ENCODE assay signal across 15 mouse cellular contexts in genomic region chr11:23114636-23115035, GRCm38 (mm10).
DNase-seq lines count a peak whose midpoint lies in the region; ATAC-seq and TF ChIP-seq lines count a peak whose summit lies in the region.
"Had no signal": no experiment of that assay in that cellular context is flagged by ENCODE, and none has a peak within 500 bp of the region (broad histone marks: within the 10 kb centered on the region; RNA-seq: fewer than 3 reads in every experiment).

No protein-coding gene starts in this region.

- no peak for TF ChIP-seq CTCF in heart, postnatal 0 days (IDR thresholded peaks at IDR 0.05; ENCODE audit: low read depth)

- intact Hi-C loops in heart, postnatal 14 days (cut with DNase I): no loop called here
- intact Hi-C loops in gastrocnemius, postnatal 14 days (cut with DNase I; ENCODE audit: low total_unique reads): no loop called here

- no peak overlapping the region for H3K9ac ChIP-seq in heart, postnatal 0 days (replicated peaks; ENCODE audit: low read depth, low read length)
- H3K9ac ChIP-seq: embryonic facial prominence, embryonic 12.5 days; lung, embryonic 14.5 days; midbrain, embryonic 13.5 days had no signal

- H3K4me1 ChIP-seq in heart, postnatal 0 days (ENCODE audit: control insufficient read depth, insufficient read depth): no peaks in the 10 kb centered on the region
- H3K4me1 ChIP-seq: embryonic facial prominence, embryonic 12.5 days; midbrain, embryonic 13.5 days had no signal

- no peak for DNase-seq in heart, postnatal 0 days (ENCODE audit: low spot score)
- no peak for DNase-seq in heart, postnatal 14 days
- DNase-seq in cerebellum, postnatal 25 days: peak; percentile 29 to 52
- DNase-seq in gastrocnemius, postnatal 14 days: peak; percentile 46
- peak; percentile 61 to 80 for DNase-seq in kidney, postnatal 36 days
- DNase-seq in heart, adult 9 months (ENCODE audit: low spot score in 2 of 2): no peak
- DNase-seq: left cerebral cortex, postnatal 4 days; lung, embryonic 14.5 days; right cerebral cortex, postnatal 25 days had no signal

- H3K4me2 ChIP-seq in heart, postnatal 0 days (ENCODE audit: low read depth, low read length): no peak overlapping the region
- H3K4me2 ChIP-seq: embryonic facial prominence, embryonic 12.5 days; lung, embryonic 14.5 days; midbrain, embryonic 13.5 days had no signal

- H3K4me3 ChIP-seq in heart, postnatal 0 days (ENCODE audit: low read depth, low read length): no peak overlapping the region
- H3K4me3 ChIP-seq: embryonic facial prominence, embryonic 12.5 days; midbrain, embryonic 13.5 days had no signal

- H3K9me3 ChIP-seq in heart, postnatal 0 days (replicated peaks; ENCODE audit: control insufficient read depth, low read length): peaks cover 3% of the 10 kb centered on the region; the same call in 1 of the 2 replicates

- no peaks in the 10 kb centered on the region for H3K27me3 ChIP-seq in heart, postnatal 0 days (ENCODE audit: control insufficient read depth, insufficient read depth, low read length)
- H3K27me3 ChIP-seq: embryonic facial prominence, embryonic 12.5 days; midbrain, embryonic 13.5 days had no signal

- H3K27ac ChIP-seq in heart, postnatal 0 days (ENCODE audit: low read depth): no peak overlapping the region
- H3K27ac ChIP-seq: embryonic facial prominence, embryonic 12.5 days; midbrain, embryonic 13.5 days; stomach, postnatal 0 days had no signal

- no peaks in the 10 kb centered on the region for H3K36me3 ChIP-seq in heart, postnatal 0 days (replicated peaks; ENCODE audit: control insufficient read depth, insufficient read depth, low read length)
- H3K36me3 ChIP-seq: embryonic facial prominence, embryonic 12.5 days; midbrain, embryonic 13.5 days had no signal

- TF ChIP-seq EP300 in heart, postnatal 0 days (IDR thresholded peaks at IDR 0.05; ENCODE audit: low read depth): no peak

- 0 out of 2 replicates have a peak, but pooled peaks have one; percentile 20 for ATAC-seq in heart, postnatal 0 days (ENCODE audit: insufficient read depth, low read depth)
- no peak for ATAC-seq in megakaryocyte-erythroid progenitor cell, adult 5-6 weeks (replicated peaks; ENCODE audit: low FRiP score, low TSS enrichment, poor library complexity, severe bottlenecking)
- ATAC-seq: forebrain, embryonic 16.5 days; midbrain, embryonic 13.5 days; Patski had no signal

- 51% methylated on average over 9 of the region's 9 CpGs for WGBS in heart, postnatal 0 days

Comparison
In these comparisons a context has a peak if more than half of its experiments do, and no peak if none do; other contexts are left out.
1. DNase-seq: peak in cerebellum, postnatal 25 days (2 of 2), gastrocnemius, postnatal 14 days (single experiment) and kidney, postnatal 36 days (2 of 2); none in heart, postnatal 0 days (single experiment), heart, postnatal 14 days (0 of 2) and heart, adult 9 months (0 of 2).